Mouse (Mus musculus) embryonic facial prominence, embryonic 14.5 days (tissue): Measurements from ENCODE around the gene Wnk2. TPM values are rescaled to one million over a fixed set of nuclear protein-coding genes. Genes with fewer than 3 reads are reported as not detected.

Experiments
- ATAC-seq: fragments of 200-750 bp; cut with Nextera tagmentation; 2 replicates; pipeline ENCODE4 v1.8.0; 2017; ENCODE audit warnings: low read depth, moderate number of reproducible peaks, moderate TSS enrichment
- DNase-seq: peaks from one replicate; pipeline ENCODE4 v3.0.0-alpha.2; 2015; ENCODE audit warnings: low spot score
- H3K27ac ChIP-seq: fragments of 300-500 bp; sonication (generic); replicated peaks from 2 replicates; pipeline ENCODE4 v1.5.1; 2014; ENCODE audit warnings: low read depth, mild to moderate bottlenecking, low read length, moderate library complexity
- H3K27me3 ChIP-seq: fragments of 300-500 bp; sonication (generic); replicated peaks from 2 replicates; pipeline ENCODE4 v1.6.1; 2014; ENCODE audit warnings: low read length; ENCODE audit not compliant: control insufficient read depth, insufficient read depth
- H3K36me3 ChIP-seq: fragments of 300-500 bp; sonication (generic); 2 replicates; pipeline ENCODE4 v1.6.1; 2014; ENCODE audit warnings: low read length, mixed read lengths; ENCODE audit not compliant: control insufficient read depth, insufficient read depth
- H3K4me1 ChIP-seq: fragments of 300-500 bp; sonication (generic); 2 replicates; pipeline ENCODE4 v1.6.1; 2014; ENCODE audit warnings: antibody characterized with exemption, low read length; ENCODE audit not compliant: control insufficient read depth, insufficient read depth
- H3K4me2 ChIP-seq: fragments of 300-500 bp; sonication (generic); 2 replicates; pipeline ENCODE4 v1.6.1; 2014; ENCODE audit warnings: low read depth, mild to moderate bottlenecking, low read length, moderate library complexity, mixed read lengths
- H3K4me3 ChIP-seq: fragments of 300-500 bp; sonication (generic); 2 replicates; pipeline ENCODE4 v1.5.1; 2014; ENCODE audit warnings: low read depth, mild to moderate bottlenecking, low read length
- H3K9ac ChIP-seq: fragments of 300-500 bp; sonication (generic); 2 replicates; pipeline ENCODE4 v1.6.1; 2014; ENCODE audit warnings: low read depth, mild to moderate bottlenecking, low read length, moderate library complexity, mixed read lengths
- H3K9me3 ChIP-seq: fragments of 300-500 bp; sonication (generic); 2 replicates; pipeline ENCODE4 v1.6.1; 2016; ENCODE audit warnings: low read length; ENCODE audit not compliant: control insufficient read depth
- WGBS: fragments of 180-500 bp; shearing (Covaris S2); extraction: QIAGEN DNeasy Blood & Tissue Kit; methylation state at CpG from one replicate; pipeline ENCODE4 v1.1.7; 2014; 5-methylcytosine and 5-hydroxymethylcytosine counted together
- polyA plus RNA-seq: library from polyadenylated mRNA; unstranded; fragments of >200 nt; fragmentation: Nextera tagmentation; extraction: Ambion mirVana; gene quantifications from 2 replicates; pipeline ENCODE4 v1.2.1, GENCODE M21; 2014

Wnk2 gene
- polyA plus RNA-seq, 1 experiment from 2014 or later, result 3.1 TPM

DNA sequence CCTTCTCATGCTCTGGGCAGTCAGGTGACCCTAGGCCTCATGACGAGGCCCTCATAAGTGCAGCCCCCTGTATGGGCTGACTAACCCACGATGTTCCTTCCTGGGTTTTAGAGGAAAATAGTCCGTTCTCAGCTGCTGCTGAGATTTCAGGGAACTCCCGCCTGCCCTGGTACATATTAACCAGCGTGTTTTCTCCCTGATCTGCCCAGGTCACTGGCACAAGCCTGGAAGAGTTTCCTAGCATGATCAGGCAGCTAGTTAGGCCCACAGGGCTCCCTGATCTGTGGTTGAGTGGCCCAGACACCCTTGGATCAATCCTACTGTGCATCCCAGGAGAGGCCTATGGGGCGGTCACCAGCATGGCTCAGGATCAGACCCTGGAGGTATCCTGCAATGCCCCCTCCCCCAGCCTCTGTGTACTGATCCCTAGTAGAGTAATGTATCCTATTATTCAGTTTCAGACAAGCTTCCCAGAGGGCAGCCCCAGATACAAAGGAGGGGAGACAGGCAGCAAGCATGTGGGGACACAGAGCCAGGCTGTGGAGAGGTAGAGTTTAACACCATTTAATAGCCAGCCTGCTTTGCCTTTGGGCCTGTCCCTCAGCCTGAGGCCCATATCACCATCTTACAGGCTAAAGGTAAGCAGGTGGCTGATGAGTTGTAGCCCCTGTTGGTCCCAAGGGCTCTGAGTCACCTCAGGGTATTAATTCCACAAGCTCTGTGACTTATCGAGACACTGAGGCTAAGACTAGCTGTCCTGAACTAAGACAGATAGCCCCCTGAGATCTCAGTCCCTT is 43.3 kb upstream of the Wnk2 start:
- no peak for ATAC-seq
- H3K9ac ChIP-seq, result 0 out of 2 replicates have a peak overlapping the region, but pooled peaks have one; percentile 2
- H3K27ac ChIP-seq, result no peak overlapping the region
- no peaks in the 10 kb centered on the region for H3K27me3 ChIP-seq
- peaks cover 29% of the 10 kb centered on the region for H3K4me1 ChIP-seq
- no peak overlapping the region for H3K4me3 ChIP-seq
- DNase-seq, result no peak
- no peaks in the 10 kb centered on the region for H3K9me3 ChIP-seq
- 65% methylated on average over 7 of the region's 7 CpGs for WGBS
- H3K36me3 ChIP-seq, result peaks cover 10% of the 10 kb centered on the region; the same call in 1 of the 2 replicates
- no peak overlapping the region for H3K4me2 ChIP-seq

DNA sequence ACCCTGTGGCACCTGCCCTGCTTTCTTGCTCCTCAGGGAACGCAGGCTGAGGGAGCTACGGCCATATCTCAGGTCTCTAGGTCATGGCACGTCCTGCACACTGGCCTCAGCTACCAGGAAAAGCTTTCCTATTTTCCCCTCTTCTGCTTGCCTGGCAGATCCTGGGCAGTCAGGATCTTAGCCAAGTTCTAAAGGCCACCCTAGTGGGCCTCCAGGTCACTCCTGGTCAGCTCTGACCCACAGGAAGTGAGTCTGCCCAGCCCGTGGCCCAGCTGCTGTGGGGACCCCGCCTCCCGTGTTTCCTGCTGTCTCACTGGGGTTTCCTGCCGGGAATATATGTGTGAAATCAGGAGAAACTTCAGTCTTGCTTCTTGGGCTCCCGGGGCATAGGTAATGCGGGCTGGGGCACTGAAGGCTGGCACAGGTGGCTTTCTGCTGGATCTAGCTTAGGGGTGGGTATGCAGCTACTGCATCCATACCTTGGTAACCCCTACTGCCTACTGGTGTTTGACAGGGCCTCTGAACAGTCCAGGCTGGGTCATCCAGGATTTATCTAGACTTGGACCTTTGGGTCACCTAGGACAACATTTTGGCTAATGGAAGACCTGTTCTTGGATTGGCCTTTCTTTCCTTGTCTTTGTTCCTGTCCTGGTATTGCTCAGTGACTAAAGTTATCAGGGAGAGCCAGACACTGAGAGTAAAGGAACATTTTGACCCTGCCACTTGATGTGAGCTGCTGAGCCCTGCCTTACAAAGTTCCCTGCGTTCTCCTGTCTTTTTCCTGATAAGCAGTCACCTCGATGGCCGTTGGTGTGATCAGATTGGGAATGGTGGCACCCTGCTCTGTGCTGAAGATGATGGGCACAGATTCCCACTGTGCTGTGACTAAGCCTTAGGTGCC is 42.4 kb upstream of the Wnk2 start:
- Histone ChIP-seq H3K27me3 (no peaks in the 10 kb centered on the region), H3K4me3 (no peak overlapping the region), H3K27ac (no peak overlapping the region), H3K9ac (no peak overlapping the region), H3K4me1 (peaks cover 29% of the 10 kb centered on the region), H3K36me3 (peaks cover 2% of the 10 kb centered on the region; the same call in 1 of the 2 replicates), H3K4me2 (no peak overlapping the region), H3K9me3 (no peaks in the 10 kb centered on the region)
- ATAC-seq (no peak), DNase-seq (no peak)
- WGBS, result 69% methylated on average over 12 of the region's 12 CpGs

GRCm38 (mm10) chr13:49188966-49189360 is 41.1 kb upstream of the Wnk2 start:
- WGBS, result 52% methylated on average over 2 of the region's 2 CpGs
- Histone ChIP-seq H3K9me3 (no peaks in the 10 kb centered on the region), H3K9ac (no peak overlapping the region), H3K27ac (no peak overlapping the region), H3K4me2 (peak overlapping the region; percentile 99), H3K36me3 (no peaks in the 10 kb centered on the region), H3K4me1 (peaks cover 29% of the 10 kb centered on the region), H3K27me3 (no peaks in the 10 kb centered on the region), H3K4me3 (no peak overlapping the region)
- no peak for ATAC-seq
- no peak for DNase-seq

- no peaks in the 10 kb centered on the region for H3K27me3 ChIP-seq
- no peaks in the 10 kb centered on the region for H3K9me3 ChIP-seq
- H3K4me3 ChIP-seq, result peak overlapping the region; percentile 79
- H3K4me2 ChIP-seq, result peak overlapping the region; percentile 99
- 0 out of 2 replicates have a peak, but pooled peaks have one; percentile 0 for ATAC-seq
- peak overlapping the region; percentile 76 for H3K9ac ChIP-seq
- peaks cover 29% of the 10 kb centered on the region for H3K4me1 ChIP-seq
- peak; percentile 49 for DNase-seq
- no peak overlapping the region for H3K27ac ChIP-seq
- 18% methylated on average over 15 of the region's 15 CpGs for WGBS
- H3K36me3 ChIP-seq, result no peaks in the 10 kb centered on the region
Observed at GRCm38 (mm10) chr13:49188219-49188965, 40.6 kb upstream of the Wnk2 start.

DNA sequence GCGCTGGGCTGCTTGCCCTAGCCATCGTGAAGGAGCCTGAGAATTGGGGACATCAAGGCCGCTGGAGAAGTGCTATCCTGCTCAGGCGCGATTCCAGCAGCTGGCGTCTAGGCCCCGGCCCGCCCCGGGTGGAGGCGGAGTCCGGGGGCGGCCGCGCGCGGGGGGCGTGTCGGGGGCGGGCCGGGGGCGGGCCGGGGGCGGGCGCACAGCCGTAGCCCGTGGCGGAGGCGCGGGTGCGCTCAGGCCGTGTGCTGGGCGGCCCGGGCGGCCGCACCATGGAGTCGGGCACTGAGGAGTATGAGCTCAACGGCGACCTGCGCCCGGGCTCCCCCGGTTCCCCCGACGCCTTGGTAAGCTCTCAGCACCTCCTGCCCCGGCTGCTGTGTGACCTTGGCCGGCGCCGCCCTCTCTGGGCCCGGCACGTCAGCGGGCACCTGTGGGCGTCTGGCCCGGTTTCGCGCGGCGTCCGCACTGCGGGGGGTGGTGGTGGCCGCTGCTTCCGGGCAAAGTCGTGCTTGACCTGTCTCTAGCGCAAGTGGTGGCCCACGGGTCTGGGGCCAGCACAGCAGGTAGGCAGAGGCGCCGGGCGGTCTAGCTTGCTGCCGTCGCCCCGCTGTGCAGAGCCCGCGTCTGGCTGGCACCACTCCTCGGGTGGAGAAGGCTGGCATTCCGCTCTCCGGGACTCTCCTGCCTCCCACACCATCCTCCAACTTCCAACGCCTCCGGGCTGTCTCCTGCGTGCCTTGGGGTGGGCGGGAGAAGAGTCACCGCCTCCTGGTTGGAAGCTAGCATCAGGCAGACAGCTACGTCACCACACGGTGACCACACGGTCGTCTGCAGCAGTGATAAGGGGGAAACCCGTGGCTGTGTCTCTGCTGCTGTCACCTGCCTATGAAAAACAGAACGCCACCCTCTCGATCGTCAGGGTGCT is 39.7 kb upstream of the Wnk2 start, which contains the start of gene Ninj1:
Ninj1 (plus strand) TSS at position 198 of the 931 bp plus-strand sequence.
- H3K27ac ChIP-seq, result peak within 1 kb of the TSS; percentile 75
- H3K36me3 ChIP-seq, result no peaks in the 10 kb centered on the region
- peak within 1 kb of the TSS; percentile 99 for H3K4me2 ChIP-seq
- DNase-seq (peak; percentile 93), ATAC-seq (peak; percentile 93)
- no peaks in the 10 kb centered on the region for H3K9me3 ChIP-seq
- peaks cover 29% of the 10 kb centered on the region for H3K4me1 ChIP-seq
- WGBS, result 0% methylated on average over 12 of the region's 87 CpGs
- H3K4me3 ChIP-seq, result peak within 1 kb of the TSS; percentile 79
- H3K9ac ChIP-seq, result peak within 1 kb of the TSS; percentile 76
- no peaks in the 10 kb centered on the region for H3K27me3 ChIP-seq

GRCm38 (mm10) chr13:49186798-49187287 is 39.0 kb upstream of the Wnk2 start:
- peak overlapping the region; percentile 75 for H3K27ac ChIP-seq
- no peaks in the 10 kb centered on the region for H3K27me3 ChIP-seq
- peak overlapping the region; percentile 99 for H3K4me2 ChIP-seq
- no peaks in the 10 kb centered on the region for H3K36me3 ChIP-seq
- H3K9me3 ChIP-seq, result no peaks in the 10 kb centered on the region
- ATAC-seq, result peak; percentile 9
- no peak for DNase-seq
- H3K4me1 ChIP-seq, result peaks cover 29% of the 10 kb centered on the region
- WGBS, result 18% methylated on average over 11 of the region's 11 CpGs
- peak overlapping the region; percentile 79 for H3K4me3 ChIP-seq
- peak overlapping the region; percentile 76 for H3K9ac ChIP-seq

GRCm38 (mm10) chr13:49183646-49184045 is 35.8 kb upstream of the Wnk2 start:
- Histone ChIP-seq H3K9ac (peak overlapping the region; percentile 2; the same call in 1 of the 2 replicates), H3K4me2 (no peak overlapping the region), H3K27ac (no peak overlapping the region; the same call in 1 of the 2 replicates), H3K9me3 (no peaks in the 10 kb centered on the region), H3K27me3 (no peaks in the 10 kb centered on the region), H3K36me3 (no peaks in the 10 kb centered on the region), H3K4me1 (peaks cover 24% of the 10 kb centered on the region), H3K4me3 (no peak overlapping the region)
- no peak for DNase-seq
- 24% methylated on average over 5 of the region's 5 CpGs for WGBS
- no peak for ATAC-seq
